Mouse (Mus musculus): ENCODE data around the gene Mrvi1. TPM values are rescaled to one million over a fixed set of nuclear protein-coding genes. Genes with fewer than 3 reads are reported as not detected.

Gene Mrvi1
- polyA plus RNA-seq, 1 experiment from 2014 or later: 1.4 TPM

DNA sequence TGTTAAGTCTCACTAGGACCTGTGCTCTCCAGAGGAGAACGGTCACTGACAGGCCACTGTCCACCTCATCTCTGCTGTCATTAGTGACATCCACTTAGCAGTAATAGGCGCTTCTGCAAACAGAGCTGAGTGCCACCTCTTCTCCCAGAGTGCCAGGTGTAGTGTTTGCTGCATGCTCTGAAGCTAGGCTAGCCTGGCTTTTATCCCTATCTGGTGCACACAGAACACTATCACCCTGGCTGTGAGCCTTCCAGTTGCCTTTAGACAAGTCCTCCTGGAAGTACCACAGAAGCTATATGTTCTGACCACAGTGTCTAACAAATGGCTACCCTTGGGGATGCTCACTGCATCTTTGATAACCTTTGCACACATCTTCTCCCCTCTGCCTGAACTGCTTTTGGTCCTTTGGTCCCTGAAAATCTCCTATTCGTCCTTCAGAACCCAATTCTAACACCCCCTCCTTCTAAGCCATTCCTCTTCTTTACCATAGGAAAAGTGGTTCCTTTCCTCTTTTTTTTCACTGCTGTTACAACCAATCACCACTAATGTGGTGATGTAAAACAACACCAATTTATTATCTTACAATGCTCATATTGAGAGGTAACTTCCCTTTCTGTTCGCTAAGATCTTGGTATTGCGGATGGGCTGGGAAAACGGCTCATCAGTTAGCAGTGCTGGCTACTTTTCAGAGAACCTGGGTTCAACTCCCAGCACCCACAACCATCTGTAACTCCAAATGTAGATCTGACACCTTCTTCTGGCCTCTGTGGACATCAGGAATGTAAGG lies 28.0 kb downstream of the Mrvi1 start:
- Histone ChIP-seq H3K4me2 (ENCODE audit: low read depth, severe bottlenecking) (no peak overlapping the region), H3K9ac (ENCODE audit: low read length) (no peak overlapping the region), H3K9me3 (ENCODE audit: control insufficient read depth, low read length) (no peaks in the 10 kb centered on the region), H3K36me3 (ENCODE audit: control insufficient read depth, insufficient read depth, low read length) (no peaks in the 10 kb centered on the region), H3K27ac (replicated peaks; ENCODE audit: low read depth, low read length) (no peak overlapping the region), H3K4me1 (ENCODE audit: control insufficient read depth, insufficient read depth, low read length) (no peaks in the 10 kb centered on the region), H3K27me3 (ENCODE audit: control insufficient read depth, insufficient read depth, low read length) (no peaks in the 10 kb centered on the region), H3K4me3 (ENCODE audit: low read depth, low read length) (no peak overlapping the region)
- 86% methylated on average over 6 of the region's 6 CpGs for WGBS
- DNase-seq (ENCODE audit: low spot score): no peak
- ATAC-seq (ENCODE audit: insufficient number of reproducible peaks, low FRiP score, low TSS enrichment, low read depth): no peak

DNA sequence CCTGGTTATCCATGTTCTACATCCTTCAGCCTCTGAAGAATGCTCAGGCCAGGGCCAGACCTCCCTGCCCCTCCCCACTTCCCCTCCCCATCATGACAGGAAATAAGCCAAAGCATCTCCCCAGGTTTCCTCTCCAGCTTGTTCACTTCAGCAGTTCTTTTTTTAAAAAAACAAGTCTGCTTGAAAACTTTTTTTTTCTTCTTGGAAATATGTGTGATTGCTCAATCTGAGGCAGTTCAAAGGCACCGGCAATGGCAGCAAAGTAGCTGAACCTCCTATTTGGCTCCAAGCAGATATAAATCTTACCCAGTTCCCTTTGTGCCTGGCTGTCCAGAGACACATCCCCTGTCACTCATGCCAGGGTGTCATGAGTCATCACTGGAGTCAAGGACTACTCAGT lies 29.1 kb downstream of the Mrvi1 start:
- no peak overlapping the region for H3K9ac ChIP-seq (ENCODE audit: low read length)
- H3K27me3 ChIP-seq (ENCODE audit: control insufficient read depth, insufficient read depth, low read length): no peaks in the 10 kb centered on the region
- H3K4me3 ChIP-seq (ENCODE audit: low read depth, low read length): no peak overlapping the region
- no peak for ATAC-seq (ENCODE audit: insufficient number of reproducible peaks, low FRiP score, low TSS enrichment, low read depth)
- no peaks in the 10 kb centered on the region for H3K9me3 ChIP-seq (ENCODE audit: control insufficient read depth, low read length)
- H3K27ac ChIP-seq (replicated peaks; ENCODE audit: low read depth, low read length): no peak overlapping the region
- H3K4me1 ChIP-seq (ENCODE audit: control insufficient read depth, insufficient read depth, low read length): no peaks in the 10 kb centered on the region
- H3K36me3 ChIP-seq (ENCODE audit: control insufficient read depth, insufficient read depth, low read length): no peaks in the 10 kb centered on the region
- WGBS: 77% methylated on average over 1 of the region's 1 CpGs
- DNase-seq (ENCODE audit: low spot score): no peak
- H3K4me2 ChIP-seq (ENCODE audit: low read depth, severe bottlenecking): no peak overlapping the region

DNA sequence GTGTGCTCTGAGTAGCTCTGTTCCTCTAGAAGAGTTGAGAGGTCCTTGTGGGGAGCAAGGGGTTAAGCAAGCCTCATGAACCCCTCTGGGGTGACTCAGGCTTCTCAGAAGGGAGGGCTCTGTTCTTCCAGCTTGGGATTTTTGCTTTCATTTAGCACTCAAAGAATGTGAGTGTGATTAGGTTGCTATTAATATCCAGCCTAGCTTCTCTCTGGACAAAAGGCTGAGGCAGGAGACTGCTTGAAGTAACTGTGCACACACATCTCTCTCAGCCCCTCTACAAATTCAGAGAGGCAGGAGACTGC lies 31.7 kb downstream of the Mrvi1 start:
- Histone ChIP-seq H3K36me3 (ENCODE audit: control insufficient read depth, insufficient read depth, low read length) (no peaks in the 10 kb centered on the region), H3K9me3 (ENCODE audit: control insufficient read depth, low read length) (no peaks in the 10 kb centered on the region), H3K27ac (replicated peaks; ENCODE audit: low read depth, low read length) (no peak overlapping the region), H3K4me2 (ENCODE audit: low read depth, severe bottlenecking) (no peak overlapping the region), H3K4me3 (ENCODE audit: low read depth, low read length) (no peak overlapping the region), H3K27me3 (ENCODE audit: control insufficient read depth, insufficient read depth, low read length) (no peaks in the 10 kb centered on the region), H3K9ac (ENCODE audit: low read length) (no peak overlapping the region), H3K4me1 (ENCODE audit: control insufficient read depth, insufficient read depth, low read length) (no peaks in the 10 kb centered on the region)
- DNase-seq (ENCODE audit: low spot score) (no peak), ATAC-seq (ENCODE audit: insufficient number of reproducible peaks, low FRiP score, low TSS enrichment, low read depth) (no peak)

DNA sequence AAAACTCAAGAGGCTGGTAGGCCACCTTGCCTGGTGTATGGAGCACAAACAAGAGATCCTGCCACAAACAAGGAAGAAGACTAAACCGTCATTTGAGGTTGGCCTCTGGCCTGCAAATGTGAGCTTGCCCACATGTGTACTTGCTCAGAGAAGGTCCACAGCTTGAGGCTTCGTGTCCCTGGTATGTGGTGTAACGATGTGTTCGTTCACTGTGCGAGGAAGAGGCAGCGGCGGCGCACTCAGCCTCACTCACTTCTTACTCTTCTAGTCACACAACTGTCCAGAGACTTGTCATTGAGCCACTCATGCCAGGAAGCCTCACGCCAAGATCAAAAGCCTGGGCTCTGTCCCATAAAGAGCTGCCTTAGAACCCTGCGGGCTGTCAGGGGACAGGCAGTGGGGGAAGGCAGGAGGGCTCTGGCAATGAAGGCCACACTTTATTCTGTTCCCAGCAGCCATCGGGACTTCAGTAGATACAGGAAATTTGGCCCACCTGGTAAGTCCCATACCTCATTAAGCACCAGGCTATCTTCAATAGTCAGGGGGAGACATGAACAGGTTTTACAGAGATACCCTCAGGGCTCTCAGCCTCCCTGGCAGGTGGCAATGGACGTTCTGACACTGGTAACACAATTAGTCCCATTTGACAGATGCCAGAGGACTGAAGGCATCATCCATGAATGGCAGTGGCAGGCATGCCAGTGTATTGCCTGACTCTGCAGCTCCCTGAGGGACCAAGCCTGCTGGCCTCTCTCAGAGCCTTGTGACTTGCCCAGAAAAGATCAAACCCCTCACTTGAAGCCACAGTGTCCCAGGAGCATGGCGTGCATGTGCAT lies 32.3 kb downstream of the Mrvi1 start:
- no peak overlapping the region for H3K4me2 ChIP-seq (ENCODE audit: low read depth, severe bottlenecking)
- DNase-seq (ENCODE audit: low spot score) (no peak), ATAC-seq (ENCODE audit: insufficient number of reproducible peaks, low FRiP score, low TSS enrichment, low read depth) (no peak)
- no peaks in the 10 kb centered on the region for H3K36me3 ChIP-seq (ENCODE audit: control insufficient read depth, insufficient read depth, low read length)
- no peak overlapping the region for H3K27ac ChIP-seq (replicated peaks; ENCODE audit: low read depth, low read length)
- WGBS: 69% methylated on average over 13 of the region's 13 CpGs
- H3K4me3 ChIP-seq (ENCODE audit: low read depth, low read length): no peak overlapping the region
- H3K4me1 ChIP-seq (ENCODE audit: control insufficient read depth, insufficient read depth, low read length): no peaks in the 10 kb centered on the region
- H3K9me3 ChIP-seq (ENCODE audit: control insufficient read depth, low read length): no peaks in the 10 kb centered on the region
- no peaks in the 10 kb centered on the region for H3K27me3 ChIP-seq (ENCODE audit: control insufficient read depth, insufficient read depth, low read length)
- H3K9ac ChIP-seq (ENCODE audit: low read length): no peak overlapping the region

DNA sequence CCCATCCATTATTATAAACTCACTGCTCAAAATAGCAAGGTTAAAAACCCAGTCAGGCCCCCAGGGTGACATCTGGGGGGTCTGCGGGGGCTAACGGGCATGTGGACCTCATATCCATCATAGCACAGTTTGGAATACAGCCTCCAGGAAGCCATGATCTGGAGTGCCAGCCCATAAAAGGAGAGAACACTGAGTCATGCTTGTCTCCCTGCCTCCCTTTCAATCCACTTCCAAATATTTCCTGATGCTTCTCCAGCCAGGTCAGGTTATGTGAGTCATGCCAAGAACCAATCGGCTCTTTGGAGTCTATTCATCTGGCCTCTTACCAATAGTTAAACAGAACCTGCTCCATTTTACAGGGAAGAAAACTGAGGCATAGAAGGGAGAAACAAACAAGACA lies 33.7 kb downstream of the Mrvi1 start:
- H3K4me2 ChIP-seq (ENCODE audit: low read depth, severe bottlenecking): no peak overlapping the region
- H3K9me3 ChIP-seq (ENCODE audit: control insufficient read depth, low read length): no peaks in the 10 kb centered on the region
- ATAC-seq (ENCODE audit: insufficient number of reproducible peaks, low FRiP score, low TSS enrichment, low read depth) (no peak), DNase-seq (ENCODE audit: low spot score) (no peak)
- WGBS: 82% methylated on average over 3 of the region's 3 CpGs
- no peaks in the 10 kb centered on the region for H3K4me1 ChIP-seq (ENCODE audit: control insufficient read depth, insufficient read depth, low read length)
- no peaks in the 10 kb centered on the region for H3K27me3 ChIP-seq (ENCODE audit: control insufficient read depth, insufficient read depth, low read length)
- H3K4me3 ChIP-seq (ENCODE audit: low read depth, low read length): no peak overlapping the region
- H3K9ac ChIP-seq (ENCODE audit: low read length): no peak overlapping the region
- no peak overlapping the region for H3K27ac ChIP-seq (replicated peaks; ENCODE audit: low read depth, low read length)
- no peaks in the 10 kb centered on the region for H3K36me3 ChIP-seq (ENCODE audit: control insufficient read depth, insufficient read depth, low read length)

DNA sequence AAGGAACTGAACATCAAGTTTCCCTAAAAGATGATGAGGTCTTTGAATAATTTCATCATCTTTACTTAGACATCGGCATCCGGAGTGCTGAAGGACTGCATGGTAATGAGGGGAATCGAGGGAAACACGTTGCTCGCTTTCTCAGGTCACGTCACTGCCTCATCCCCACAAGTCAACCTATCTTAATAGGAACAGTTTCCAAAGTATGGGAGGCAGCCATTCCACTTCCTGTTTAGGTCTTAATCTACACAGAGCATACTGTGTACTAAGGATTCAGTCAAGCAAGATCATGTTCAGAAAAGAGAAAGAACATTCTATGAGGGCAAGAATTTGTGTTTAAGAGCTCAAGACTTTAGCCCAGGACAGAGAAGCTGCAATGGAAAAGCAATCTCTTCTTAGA lies 34.6 kb downstream of the Mrvi1 start:
- no peaks in the 10 kb centered on the region for H3K36me3 ChIP-seq (ENCODE audit: control insufficient read depth, insufficient read depth, low read length)
- H3K4me3 ChIP-seq (ENCODE audit: low read depth, low read length): no peak overlapping the region
- DNase-seq (ENCODE audit: low spot score) (no peak), ATAC-seq (ENCODE audit: insufficient number of reproducible peaks, low FRiP score, low TSS enrichment, low read depth) (no peak)
- no peak overlapping the region for H3K4me2 ChIP-seq (ENCODE audit: low read depth, severe bottlenecking)
- no peak overlapping the region for H3K9ac ChIP-seq (ENCODE audit: low read length)
- no peaks in the 10 kb centered on the region for H3K27me3 ChIP-seq (ENCODE audit: control insufficient read depth, insufficient read depth, low read length)
- no peak overlapping the region for H3K27ac ChIP-seq (replicated peaks; ENCODE audit: low read depth, low read length)
- H3K9me3 ChIP-seq (ENCODE audit: control insufficient read depth, low read length): no peaks in the 10 kb centered on the region
- no peaks in the 10 kb centered on the region for H3K4me1 ChIP-seq (ENCODE audit: control insufficient read depth, insufficient read depth, low read length)
- WGBS: 90% methylated on average over 6 of the region's 6 CpGs

DNA sequence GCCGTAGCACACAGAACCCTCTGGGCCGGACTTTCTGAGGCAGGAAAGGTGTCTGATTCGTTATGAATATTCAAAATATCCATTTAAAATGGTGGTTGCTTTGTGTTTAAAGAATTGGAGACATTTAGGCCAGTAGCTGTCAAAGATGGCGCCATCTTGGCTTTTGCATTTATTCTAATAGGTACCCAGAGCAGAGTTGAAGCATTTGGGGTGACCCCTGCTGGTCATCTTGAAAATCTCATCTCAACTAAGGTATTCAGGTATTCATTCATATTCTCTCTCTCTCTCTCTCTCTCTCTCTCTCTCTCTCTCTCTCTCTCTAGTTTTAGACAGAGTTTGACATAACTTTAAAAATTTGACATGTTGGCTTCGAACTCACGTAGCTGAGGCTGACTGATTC lies 35.5 kb downstream of the Mrvi1 start:
- Histone ChIP-seq H3K27me3 (ENCODE audit: control insufficient read depth, insufficient read depth, low read length) (no peaks in the 10 kb centered on the region), H3K9ac (ENCODE audit: low read length) (no peak overlapping the region), H3K4me3 (ENCODE audit: low read depth, low read length) (no peak overlapping the region), H3K27ac (replicated peaks; ENCODE audit: low read depth, low read length) (no peak overlapping the region), H3K4me2 (ENCODE audit: low read depth, severe bottlenecking) (no peak overlapping the region), H3K36me3 (ENCODE audit: control insufficient read depth, insufficient read depth, low read length) (no peaks in the 10 kb centered on the region), H3K4me1 (ENCODE audit: control insufficient read depth, insufficient read depth, low read length) (no peaks in the 10 kb centered on the region), H3K9me3 (ENCODE audit: control insufficient read depth, low read length) (no peaks in the 10 kb centered on the region)
- DNase-seq (ENCODE audit: low spot score) (peak; percentile 28), ATAC-seq (ENCODE audit: insufficient number of reproducible peaks, low FRiP score, low TSS enrichment, low read depth) (no peak)
- WGBS: 78% methylated on average over 6 of the region's 6 CpGs

DNA sequence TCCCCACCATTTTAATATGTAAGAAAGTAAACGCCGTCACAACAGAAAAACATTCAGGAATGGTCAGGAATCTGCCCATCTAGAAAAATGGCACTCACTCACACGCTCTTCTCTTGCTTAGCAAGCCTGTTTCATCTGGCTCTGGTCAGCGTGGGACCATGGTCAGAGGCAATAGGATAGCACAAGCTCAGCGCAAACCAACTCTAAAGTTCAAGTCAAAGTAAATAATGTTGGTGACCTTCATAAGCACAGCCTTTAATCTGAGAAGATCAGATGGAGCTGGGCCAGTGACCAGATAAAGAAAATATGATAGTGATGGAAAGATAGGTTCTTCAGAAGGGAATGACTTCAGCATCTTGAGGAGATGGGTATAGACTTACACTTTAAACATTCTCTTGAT lies 37.9 kb downstream of the Mrvi1 start:
- DNase-seq (ENCODE audit: low spot score) (no peak), ATAC-seq (ENCODE audit: insufficient number of reproducible peaks, low FRiP score, low TSS enrichment, low read depth) (no peak)
- H3K27ac ChIP-seq (replicated peaks; ENCODE audit: low read depth, low read length): no peak overlapping the region
- H3K4me3 ChIP-seq (ENCODE audit: low read depth, low read length): no peak overlapping the region
- H3K9ac ChIP-seq (ENCODE audit: low read length): no peak overlapping the region
- no peak overlapping the region for H3K4me2 ChIP-seq (ENCODE audit: low read depth, severe bottlenecking)
- no peaks in the 10 kb centered on the region for H3K27me3 ChIP-seq (ENCODE audit: control insufficient read depth, insufficient read depth, low read length)
- no peaks in the 10 kb centered on the region for H3K36me3 ChIP-seq (ENCODE audit: control insufficient read depth, insufficient read depth, low read length)
- H3K4me1 ChIP-seq (ENCODE audit: control insufficient read depth, insufficient read depth, low read length): no peaks in the 10 kb centered on the region
- H3K9me3 ChIP-seq (ENCODE audit: control insufficient read depth, low read length): no peaks in the 10 kb centered on the region
- WGBS: 89% methylated on average over 5 of the region's 5 CpGs

Data from limb, embryonic 11.5 days (tissue).